Mouse (Mus musculus): Measurements from ENCODE around the gene Fkbp8. TPM values are rescaled to one million over a fixed set of nuclear protein-coding genes. Genes with fewer than 3 reads are reported as not detected.
A peak's percentile ranks its signal among the peaks of the same experiment; 100 is the strongest.
"Not testable (repeated sequence)": the region's sequence is repeated elsewhere in the genome, so short reads cannot be mapped to it uniquely, and the experiment has no call there.

The Fkbp8 gene
- total RNA-seq, 2 experiments from 2014 or later, result 311 to 344 TPM

GRCm38 (mm10) chr8:70501820-70502529 is 25.5 kb upstream of the Fkbp8 start:
- peak; percentile 87 for DNase-seq
- intact Hi-C loops (cut with DNase I), result loop anchor here (5.0 kb wide), 2 partner anchors 120 to 170 kb away; no protein-coding TSS in a partner anchor

GRCm38 (mm10) chr8:70502540-70502939 is 25.0 kb upstream of the Fkbp8 start:
- intact Hi-C loops (cut with DNase I), result loop anchor here (5.0 kb wide), 2 partner anchors 120 to 170 kb away; no protein-coding TSS in a partner anchor

GRCm38 (mm10) chr8:70503062-70503750 is 24.3 kb upstream of the Fkbp8 start:
- peak; percentile 66 for DNase-seq
- intact Hi-C loops (cut with DNase I), result loop anchor here (5.0 kb wide), 2 partner anchors 121 to 171 kb away; no protein-coding TSS in a partner anchor

More at GRCm38 (mm10) chr8:70502540-70502939, 25.0 kb upstream of the Fkbp8 start:
- no peak for DNase-seq

DNA sequence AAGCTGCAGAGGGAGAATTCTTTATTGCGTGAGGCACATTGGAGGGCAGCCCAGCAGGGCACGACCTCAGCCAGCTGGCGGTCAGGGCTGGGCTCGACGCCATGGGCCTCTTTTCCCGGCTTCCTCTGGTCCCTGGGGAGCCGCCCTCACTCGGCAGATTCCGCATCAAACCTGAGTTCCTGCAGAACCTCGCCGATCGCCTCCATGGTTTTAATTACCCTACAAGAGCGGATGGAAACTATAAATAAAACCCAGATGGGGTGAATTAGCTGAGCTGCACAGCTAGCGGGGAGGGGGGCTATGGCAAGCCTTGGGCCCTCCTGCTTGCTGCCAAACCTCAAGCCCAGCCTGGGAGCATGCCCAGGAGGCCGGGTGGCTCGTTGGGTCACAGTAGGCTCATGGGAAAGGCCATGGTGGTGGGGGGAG is 23.2 kb upstream of the Fkbp8 start:
- peak; percentile 77 for DNase-seq
- intact Hi-C loops (cut with DNase I), result loop anchor here (5.0 kb wide), 2 partner anchors 122 to 172 kb away; no protein-coding TSS in a partner anchor

DNA sequence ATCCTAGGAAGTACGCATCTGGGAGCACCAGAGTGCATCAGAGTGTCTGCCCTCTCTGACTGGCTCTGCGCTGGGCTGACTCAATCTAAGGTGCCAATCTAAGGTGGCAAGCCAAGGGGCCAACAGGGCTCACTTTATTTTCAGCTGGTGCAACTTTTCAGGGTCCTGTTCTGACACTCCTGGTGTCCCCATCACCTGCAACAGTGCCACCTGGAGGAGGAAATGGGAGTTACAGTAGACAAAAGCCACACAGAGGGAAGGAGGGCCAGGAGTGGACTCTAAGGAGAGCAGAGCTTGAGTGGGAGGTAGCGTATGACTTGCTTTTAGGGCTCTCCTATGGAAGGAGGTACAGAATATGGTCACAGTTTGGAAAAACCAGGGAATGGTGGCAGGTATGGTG is 22.7 kb upstream of the Fkbp8 start:
- intact Hi-C loops (cut with DNase I), result loop anchor here (5.0 kb wide), 2 partner anchors 123 to 173 kb away; no protein-coding TSS in a partner anchor

GRCm38 (mm10) chr8:70505698-70506327 is 21.7 kb upstream of the Fkbp8 start:
- no peak for DNase-seq
- intact Hi-C loops (cut with DNase I), result no loop called here

More for the DNA sequence above, 22.7 kb upstream of the Fkbp8 start:
- peak; percentile 82 for DNase-seq

DNA sequence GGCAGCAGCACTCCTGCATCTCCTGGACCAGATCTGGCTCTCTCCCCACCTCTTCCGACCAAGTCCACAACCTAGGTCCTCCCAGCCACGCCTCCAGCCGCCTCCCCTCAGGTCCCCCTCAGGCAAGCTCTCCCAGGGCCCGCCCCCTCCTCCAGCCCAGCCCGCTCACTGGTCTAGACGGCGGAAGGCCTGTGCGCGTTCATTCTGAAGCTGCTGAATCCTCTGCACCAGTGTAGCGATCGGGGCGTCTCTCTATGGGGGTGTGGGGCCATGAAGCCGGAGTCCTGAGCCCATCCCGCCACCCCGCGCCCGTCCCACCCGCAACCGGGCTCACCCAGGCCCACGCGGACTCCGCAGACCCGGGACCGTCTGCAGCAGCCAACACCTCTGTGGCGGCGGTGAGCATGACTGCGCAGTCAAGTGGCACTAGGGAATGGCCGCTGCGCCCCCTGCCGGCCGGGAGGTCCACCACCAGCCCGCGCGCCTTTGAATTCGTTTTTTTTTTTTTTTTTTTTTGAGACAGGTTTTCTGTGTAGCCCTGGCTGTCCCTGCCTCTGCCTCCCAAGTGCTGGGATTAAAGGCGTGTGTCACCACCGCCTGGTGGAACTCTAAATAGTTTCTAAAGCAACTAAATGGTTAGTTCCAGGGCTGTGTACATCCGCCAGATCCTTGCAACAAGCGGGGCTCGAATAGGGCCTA is 21.0 kb upstream of the Fkbp8 start, which contains the start of gene Rex1bd:
Gene Rex1bd (minus strand): TSS at position 425 of the 699 bp plus-strand sequence.
- peak; percentile 95 for DNase-seq
- intact Hi-C loops (cut with DNase I), result no loop called here

- intact Hi-C loops (cut with DNase I), result no loop called here
- no peak for DNase-seq
Observed at GRCm38 (mm10) chr8:70507027-70507393, 20.5 kb upstream of the Fkbp8 start.

DNA sequence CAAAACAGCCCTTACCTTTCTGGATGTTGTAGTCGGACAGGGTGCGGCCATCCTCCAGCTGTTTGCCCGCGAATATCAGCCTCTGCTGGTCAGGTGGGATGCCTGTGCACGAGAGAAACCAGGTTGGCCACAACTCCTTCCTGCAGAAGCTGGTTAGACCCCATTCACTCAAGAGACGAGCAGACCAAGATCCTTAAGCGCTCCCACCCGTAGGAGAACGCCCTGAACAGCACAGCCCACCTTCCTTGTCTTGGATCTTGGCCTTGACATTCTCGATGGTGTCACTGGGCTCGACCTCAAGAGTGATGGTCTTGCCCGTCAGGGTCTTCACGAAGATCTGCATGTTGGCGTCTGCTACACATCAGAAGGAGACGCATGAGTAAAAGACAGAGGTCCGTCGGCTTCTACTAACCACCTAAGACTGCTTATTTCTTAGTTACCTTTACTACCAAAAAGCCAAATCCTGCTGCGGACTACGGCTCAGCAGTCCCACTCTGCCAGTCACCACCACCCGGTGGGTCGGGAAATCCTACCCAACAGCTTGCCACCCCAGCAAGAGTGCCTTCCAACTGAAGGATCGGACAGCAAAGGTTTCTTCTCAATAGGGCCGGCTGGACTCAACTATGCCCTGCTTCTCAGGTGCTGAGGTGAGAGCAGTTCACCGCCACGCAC is 18.1 kb upstream of the Fkbp8 start:
- no peak for DNase-seq
- intact Hi-C loops (cut with DNase I), result no loop called here

GRCm38 (mm10) chr8:70510228-70510915 is 17.2 kb upstream of the Fkbp8 start, which contains the start of gene Uba52:
Uba52 (minus strand) TSS chr8:70510801.
- peak; percentile 98 for DNase-seq
- intact Hi-C loops (cut with DNase I), result no loop called here

DNA sequence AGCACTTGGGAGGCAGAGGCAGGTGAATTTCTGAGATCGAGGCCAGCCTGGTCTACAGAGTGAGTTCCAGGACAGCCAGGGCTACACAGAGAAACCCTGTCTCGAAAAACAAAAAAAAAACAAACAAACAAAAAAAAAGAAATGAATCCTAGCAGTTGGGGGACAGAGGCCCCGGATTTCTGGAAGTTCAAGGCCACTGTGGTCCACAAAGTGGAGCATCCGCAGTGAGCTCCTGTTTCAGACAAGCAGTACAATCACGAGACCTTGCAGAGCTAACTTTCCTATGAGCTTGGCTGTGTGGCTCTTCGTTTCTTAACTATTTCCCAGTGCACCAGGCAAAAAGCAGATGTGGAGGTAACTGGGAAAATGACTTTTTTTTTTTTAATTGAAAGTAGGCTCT is 16.4 kb upstream of the Fkbp8 start:
- DNase-seq; intact Hi-C loops (cut with DNase I): not testable (repeated sequence)

- DNase-seq, result no peak
- intact Hi-C loops (cut with DNase I), result no loop called here
Observed at GRCm38 (mm10) chr8:70511770-70512169, 15.8 kb upstream of the Fkbp8 start.

DNA sequence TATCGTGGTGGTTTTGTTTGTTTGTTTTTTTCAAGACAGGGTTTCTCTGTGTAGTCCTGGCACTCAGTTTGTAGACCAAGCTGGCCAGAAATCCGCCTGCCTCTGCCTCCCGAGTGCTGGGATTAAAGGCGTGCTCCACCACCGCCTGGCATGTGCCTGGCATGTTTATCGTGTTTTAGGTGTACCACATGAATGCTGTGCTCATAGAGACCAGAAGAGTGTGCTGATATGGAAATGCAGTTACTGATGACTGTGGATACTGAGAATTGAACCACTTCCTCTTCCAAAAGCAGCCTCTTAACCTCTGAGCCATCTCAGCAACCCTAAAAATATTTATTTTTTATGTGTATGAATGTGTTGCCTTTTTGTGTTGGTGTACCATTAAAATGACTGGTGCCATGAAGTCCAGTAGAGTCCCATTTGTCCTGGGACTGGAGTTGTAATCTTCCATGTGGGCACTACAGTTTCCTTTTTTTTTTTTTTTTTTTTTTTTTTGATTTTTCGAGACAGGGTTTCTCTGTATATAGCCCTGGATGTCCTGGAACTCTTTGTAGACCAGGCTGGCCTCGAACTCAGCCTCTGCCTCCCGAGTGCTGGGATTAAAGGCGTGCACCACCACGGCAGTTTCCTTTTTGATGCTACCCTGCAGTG is 15.1 kb upstream of the Fkbp8 start:
- DNase-seq, result no peak
- intact Hi-C loops (cut with DNase I), result no loop called here

DNA sequence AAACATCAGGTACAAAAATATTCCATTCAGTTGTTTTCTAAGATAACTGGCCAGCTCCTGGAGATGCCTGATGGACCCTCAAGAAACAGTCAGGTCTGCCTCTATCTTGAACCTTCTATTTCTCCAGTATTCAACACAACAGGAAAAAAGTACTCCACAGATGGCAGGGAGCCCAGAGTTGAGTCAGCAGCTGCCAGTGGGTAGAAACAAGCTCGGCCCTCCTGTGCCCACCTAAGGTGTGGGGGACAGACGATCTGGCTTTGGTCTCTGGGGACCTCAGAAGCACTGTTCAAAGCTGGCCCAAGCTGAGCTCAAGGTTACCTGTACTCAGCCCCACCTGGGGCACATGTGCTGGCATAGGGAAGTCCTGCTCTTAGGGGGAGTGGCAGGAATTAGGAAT is 14.1 kb upstream of the Fkbp8 start:
- intact Hi-C loops (cut with DNase I), result no loop called here
- DNase-seq, result no peak

DNA sequence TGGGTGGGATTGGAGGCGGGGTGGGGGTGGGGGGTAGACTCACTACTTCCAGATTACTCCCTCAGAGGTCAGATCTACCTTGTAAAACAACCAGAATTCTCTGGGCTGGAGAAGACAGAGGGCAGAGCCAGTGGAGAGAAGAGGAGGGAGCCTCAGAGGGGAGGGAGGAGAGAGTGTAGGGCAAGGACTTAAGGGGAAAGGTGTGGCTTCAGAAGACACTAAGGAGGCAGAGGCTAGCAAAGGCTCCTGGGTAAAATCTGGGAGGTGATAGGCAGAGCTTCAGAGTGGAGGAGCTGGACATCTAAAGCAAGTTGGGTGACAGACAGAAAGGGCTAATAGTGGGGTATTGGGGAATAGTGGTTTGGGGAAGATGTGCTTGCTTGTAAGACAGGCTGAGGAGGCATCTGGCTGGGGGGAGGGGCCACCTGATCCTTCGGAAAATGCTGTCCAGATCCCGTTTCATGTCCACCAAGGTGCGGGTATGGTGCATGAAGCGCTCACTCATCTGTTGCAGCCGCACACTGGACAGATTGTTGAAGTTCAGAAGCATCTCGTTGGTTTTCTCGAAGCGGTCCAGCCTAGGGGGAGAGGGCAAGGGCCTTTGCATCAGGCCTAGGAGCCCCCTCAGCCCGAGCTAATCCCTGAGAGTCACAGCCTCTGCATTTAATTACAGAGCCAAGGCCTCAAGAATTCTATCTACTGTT is 9.4 kb upstream of the Fkbp8 start:
- intact Hi-C loops (cut with DNase I), result no loop called here

GRCm38 (mm10) chr8:70519043-70519442 is 8.5 kb upstream of the Fkbp8 start:
- intact Hi-C loops (cut with DNase I), result no loop called here
- DNase-seq, result no peak

More for the DNA sequence above, 9.4 kb upstream of the Fkbp8 start:
- no peak for DNase-seq

GRCm38 (mm10) chr8:70519606-70520005 is 7.9 kb upstream of the Fkbp8 start:
- intact Hi-C loops (cut with DNase I), result no loop called here
- DNase-seq, result no peak

Measured in left cerebral cortex, postnatal 4 days (tissue).